Mouse (Mus musculus): Measurements from ENCODE around the gene Rnase4. TPM values are rescaled to one million over a fixed set of nuclear protein-coding genes. Genes with fewer than 3 reads are reported as not detected.

Gene Rnase4
- total RNA-seq, 2 experiments from 2014 or later = 20.5 to 21.8 TPM

GRCm38 (mm10) chr14:51149164-51149563 lies 58.3 kb downstream of the Rnase4 start:
- no peak for DNase-seq (ENCODE audit: low spot score in 2 of 2)
- intact Hi-C loops (cut with DNase I) = no loop called here

GRCm38 (mm10) chr14:51150206-51150831 lies 59.4 kb downstream of the Rnase4 start:
- intact Hi-C loops (cut with DNase I) = no loop called here
- DNase-seq (ENCODE audit: low spot score in 2 of 2) = no peak

GRCm38 (mm10) chr14:51152249-51152870 lies 61.5 kb downstream of the Rnase4 start:
- intact Hi-C loops (cut with DNase I) = no loop called here
- DNase-seq (ENCODE audit: low spot score in 2 of 2) = no peak

Other genes starting within 250 kb of the Rnase4 start
- 1 to 10 TPM; 2.4 to 5.0 TPM for gene Tep1, start 220.5 kb upstream of the Rnase4 start, total RNA-seq (2021)
- 1 to 10 TPM; 2.3 to 3.2 TPM for gene Klhl33, start 193.6 kb upstream of the Rnase4 start, total RNA-seq (2021)
- 10 to 100 TPM; 30.7 to 34.6 TPM for gene Osgep, start 166.2 kb upstream of the Rnase4 start, total RNA-seq (2021)
- 10 to 100 TPM; 51.7 to 55.9 TPM for gene Apex1, start 166.1 kb upstream of the Rnase4 start, total RNA-seq (2021)
- gene Pip4p1, start 160.2 kb upstream of the Rnase4 start, total RNA-seq (2021) = 100 to 1,000 TPM in 1 of 2 experiments, 10 to 100 TPM in 1; 97.5 to 102 TPM
- gene Pnp, start 160.0 kb upstream of the Rnase4 start, total RNA-seq (2021) = 10 to 100 TPM; 12.0 to 13.6 TPM
- gene Gm49342, start 146.6 kb upstream of the Rnase4 start, total RNA-seq (2021) = 10 to 100 TPM; 11.4 to 18.0 TPM
- 1 to 10 TPM; 1.1 to 1.9 TPM for gene Pnp2, start 135.1 kb upstream of the Rnase4 start, total RNA-seq (2021)
- under 1 TPM in 1 of 2 experiments, not detected in 1; 0.27 TPM for gene Rnase10, start 83.3 kb upstream of the Rnase4 start, total RNA-seq (2021)
- gene Rnase9, start 49.2 kb upstream of the Rnase4 start, total RNA-seq (2021) = not detected
- not detected for gene Rnase11, start 40.9 kb upstream of the Rnase4 start, total RNA-seq (2021)
- gene Rnase12, start 33.4 kb upstream of the Rnase4 start, total RNA-seq (2021) = not detected
- not detected for gene Olfr750, start 16.6 kb upstream of the Rnase4 start, total RNA-seq (2021)
- 1 to 10 TPM; 6.3 to 6.4 TPM for gene Ang, start 73 bp downstream of the Rnase4 start, total RNA-seq (2021)
- gene Eddm3b, start 23.3 kb downstream of the Rnase4 start, total RNA-seq (2021) = not detected
- gene Rnase6, start 32.8 kb downstream of the Rnase4 start, total RNA-seq (2021) = under 1 TPM in 1 of 2 experiments, not detected in 1; 0.32 TPM
- gene Rnase1, start 55.7 kb downstream of the Rnase4 start, total RNA-seq (2021) = under 1 TPM; 0.57 to 0.73 TPM
- not detected for gene Rnase2b, start 71.2 kb downstream of the Rnase4 start, total RNA-seq (2021)
- gene Ang2, start 108.1 kb downstream of the Rnase4 start, total RNA-seq (2021) = not detected
- gene Ear14, start 112.3 kb downstream of the Rnase4 start, total RNA-seq (2021) = not detected
- gene Rnase2a, start 165.0 kb downstream of the Rnase4 start, total RNA-seq (2021) = not detected

Data from left cerebral cortex, postnatal 25 days (tissue).